Comparison of ENCODE assay signal across 7 mouse cellular contexts in the genomic region with DNA sequence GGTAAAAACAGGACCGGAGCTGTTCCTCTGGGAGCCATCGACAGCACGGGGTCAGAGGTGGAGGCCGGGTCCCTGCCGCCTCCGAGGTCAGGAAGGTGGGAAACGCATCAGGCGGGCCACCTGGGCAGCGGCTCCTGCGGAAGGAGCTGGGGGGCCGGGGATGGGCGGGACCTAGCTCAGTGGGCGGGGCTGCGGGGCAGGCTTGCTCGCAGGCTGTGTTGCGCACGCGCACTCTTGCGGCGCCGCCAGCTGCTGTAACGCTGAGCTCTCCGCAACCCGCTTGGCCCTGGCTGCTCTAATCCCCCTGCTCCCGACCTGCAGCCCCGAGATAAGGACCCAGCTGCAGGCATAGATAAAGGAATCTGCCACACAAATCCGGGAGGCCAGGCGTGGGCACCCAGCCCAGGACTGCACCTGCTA. TPM values are rescaled to one million over a fixed set of nuclear protein-coding genes. Genes with fewer than 3 reads are reported as not detected.
A peak's percentile ranks its signal among the peaks of the same experiment; 100 is the strongest.
DNase-seq lines count a peak whose midpoint lies in the region; ATAC-seq lines count a peak whose summit lies in the region.

No protein-coding gene starts in this region.

- intact Hi-C loops in gastrocnemius, postnatal 14 days (cut with DNase I; ENCODE audit: low total_unique reads): no loop called here
- intact Hi-C loops in left cerebral cortex, postnatal 36 days (cut with DNase I): loop anchor here (5.0 kb wide), 2 partner anchors 90 to 150 kb away; a partner anchor contains a TSS

- peaks cover 3% of the 10 kb centered on the region; the same call in 1 of the 2 replicates for H3K36me3 ChIP-seq in intestine, embryonic 14.5 days (ENCODE audit: control insufficient read depth, insufficient read depth, low read length)
- H3K36me3 ChIP-seq in midbrain, embryonic 10.5 days: peaks cover 7% of the 10 kb centered on the region

- H3K27me3 ChIP-seq in intestine, embryonic 14.5 days (replicated peaks; ENCODE audit: control insufficient read depth, insufficient read depth, low read length): peaks cover 4% of the 10 kb centered on the region; the same call in 1 of the 2 replicates
- peaks cover 46% of the 10 kb centered on the region for H3K27me3 ChIP-seq in midbrain, embryonic 10.5 days (ENCODE audit: low read depth, poor library complexity, severe bottlenecking)

- H3K9ac ChIP-seq in intestine, embryonic 14.5 days (ENCODE audit: low read length): peak overlapping the region; percentile 49

- H3K4me2 ChIP-seq in intestine, embryonic 14.5 days (ENCODE audit: low read length): peak overlapping the region; percentile 68

- no peaks in the 10 kb centered on the region for H3K9me3 ChIP-seq in intestine, embryonic 14.5 days (ENCODE audit: control insufficient read depth, low read length)
- no peaks in the 10 kb centered on the region for H3K9me3 ChIP-seq in midbrain, embryonic 10.5 days (replicated peaks)

- H3K4me3 ChIP-seq in intestine, embryonic 14.5 days (ENCODE audit: low read depth, low read length): peak overlapping the region; percentile 43
- peak overlapping the region; percentile 62 for H3K4me3 ChIP-seq in midbrain, embryonic 10.5 days

- WGBS in intestine, embryonic 14.5 days: under 1% methylated on average over 28 of the region's 28 CpGs
- WGBS in midbrain, embryonic 10.5 days: under 1% methylated on average over 28 of the region's 28 CpGs

- DNase-seq in adrenal gland, adult 2 months: peak; percentile 92
- DNase-seq in embryo, embryonic 10 days (ENCODE audit: low spot score): peak; percentile 95
- DNase-seq in gastrocnemius, postnatal 14 days: peak; percentile 90
- peak; percentile 94 for DNase-seq in intestine, embryonic 14.5 days (ENCODE audit: low spot score)
- DNase-seq in left cerebral cortex, postnatal 36 days (ENCODE audit: low spot score in 2 of 2): peak; percentile 85 to 88
- peak; percentile 91 for DNase-seq in midbrain, embryonic 10.5 days (ENCODE audit: low spot score)
- peak; percentile 89 for DNase-seq in skeletal muscle tissue, adult 2 months (ENCODE audit: low read depth, low spot score)

- peak overlapping the region; percentile 35 for H3K27ac ChIP-seq in intestine, embryonic 14.5 days (ENCODE audit: low read depth)
- peak overlapping the region; percentile 90 for H3K27ac ChIP-seq in midbrain, embryonic 10.5 days (replicated peaks)

- ATAC-seq in intestine, embryonic 14.5 days (replicated peaks; ENCODE audit: low FRiP score, low TSS enrichment, low read depth): peak; percentile 16

- H3K4me1 ChIP-seq in intestine, embryonic 14.5 days (replicated peaks; ENCODE audit: control insufficient read depth, insufficient read depth, low read length): peaks cover 26% of the 10 kb centered on the region
- H3K4me1 ChIP-seq in midbrain, embryonic 10.5 days: peaks cover 56% of the 10 kb centered on the region

RNA-seq across cellular contexts. Expression of a gene that starts 2.6 kb away (rescaled TPM):
- 10 to 100 TPM; 30.0 to 36.2 TPM for total RNA-seq in adrenal gland, adult 2 months (2021)
- polyA plus RNA-seq in adrenal gland, adult 2 months (2012; rRNA removed): 104 and 121 TPM in 2 replicates
- total RNA-seq in gastrocnemius, postnatal 14 days (2021): 10 to 100 TPM; 12.9 to 13.2 TPM
- 45.6 and 47.4 TPM in 2 replicates for polyA plus RNA-seq in intestine, embryonic 14.5 days (2014; fragmentation: Nextera tagmentation; extraction: Ambion mirVana)
- total RNA-seq in left cerebral cortex, postnatal 36 days (2021): 10 to 100 TPM; 57.6 to 75.6 TPM
- 44.7 and 45.6 TPM in 2 replicates for polyA plus RNA-seq in midbrain, embryonic 10.5 days (2016; fragmentation: Nextera tagmentation; extraction: Ambion mirVana)

RNA-seq across cellular contexts. Expression of a gene that starts 4.7 kb away (rescaled TPM):
- 1 to 10 TPM; 3.2 to 3.9 TPM for total RNA-seq in adrenal gland, adult 2 months (2021)
- polyA plus RNA-seq in adrenal gland, adult 2 months (2012; rRNA removed): 53.9 and 64.0 TPM in 2 replicates
- total RNA-seq in gastrocnemius, postnatal 14 days (2021): 1 to 10 TPM in 1 of 2 experiments, under 1 TPM in 1; 0.47 to 1.4 TPM
- polyA plus RNA-seq in intestine, embryonic 14.5 days (2014; fragmentation: Nextera tagmentation; extraction: Ambion mirVana): 13.5 and 15.6 TPM in 2 replicates
- 1 to 10 TPM; 5.9 to 7.3 TPM for total RNA-seq in left cerebral cortex, postnatal 36 days (2021)
- polyA plus RNA-seq in midbrain, embryonic 10.5 days (2016; fragmentation: Nextera tagmentation; extraction: Ambion mirVana): 4.1 and 5.6 TPM in 2 replicates

RNA-seq across cellular contexts. Expression of a gene that starts 8.0 kb away (rescaled TPM):
- under 1 TPM; 0.43 to 0.73 TPM for total RNA-seq in adrenal gland, adult 2 months (2021)
- 4.7 and 5.6 TPM in 2 replicates for polyA plus RNA-seq in adrenal gland, adult 2 months (2012; rRNA removed)
- total RNA-seq in gastrocnemius, postnatal 14 days (2021): under 1 TPM in 1 of 2 experiments, not detected in 1; 0.14 TPM
- 1.7 and 2.3 TPM in 2 replicates for polyA plus RNA-seq in intestine, embryonic 14.5 days (2014; fragmentation: Nextera tagmentation; extraction: Ambion mirVana)
- total RNA-seq in left cerebral cortex, postnatal 36 days (2021): 1 to 10 TPM; 1.2 to 1.3 TPM
- 1.5 and 2.2 TPM in 2 replicates for polyA plus RNA-seq in midbrain, embryonic 10.5 days (2016; fragmentation: Nextera tagmentation; extraction: Ambion mirVana)

RNA-seq across cellular contexts. Expression of a gene that starts 44.2 kb away (rescaled TPM):
- 10 to 100 TPM; 26.8 to 31.6 TPM for total RNA-seq in adrenal gland, adult 2 months (2021)
- 50.2 and 57.3 TPM in 2 replicates for polyA plus RNA-seq in adrenal gland, adult 2 months (2012; rRNA removed)
- total RNA-seq in gastrocnemius, postnatal 14 days (2021): 1 to 10 TPM; 5.4 to 5.8 TPM
- 21.2 and 21.3 TPM in 2 replicates for polyA plus RNA-seq in intestine, embryonic 14.5 days (2014; fragmentation: Nextera tagmentation; extraction: Ambion mirVana)
- total RNA-seq in left cerebral cortex, postnatal 36 days (2021): 10 to 100 TPM; 13.7 to 14.9 TPM
- polyA plus RNA-seq in midbrain, embryonic 10.5 days (2016; fragmentation: Nextera tagmentation; extraction: Ambion mirVana): 12.0 and 16.5 TPM in 2 replicates

RNA-seq across cellular contexts. Expression of a gene that starts 44.4 kb away (rescaled TPM):
- total RNA-seq in adrenal gland, adult 2 months (2021): 100 to 1,000 TPM; 263 to 339 TPM
- polyA plus RNA-seq in adrenal gland, adult 2 months (2012; rRNA removed): 862 and 877 TPM in 2 replicates
- total RNA-seq in gastrocnemius, postnatal 14 days (2021): 100 to 1,000 TPM; 433 to 458 TPM
- polyA plus RNA-seq in intestine, embryonic 14.5 days (2014; fragmentation: Nextera tagmentation; extraction: Ambion mirVana): 494 and 522 TPM in 2 replicates
- total RNA-seq in left cerebral cortex, postnatal 36 days (2021): 100 to 1,000 TPM; 190 to 237 TPM
- polyA plus RNA-seq in midbrain, embryonic 10.5 days (2016; fragmentation: Nextera tagmentation; extraction: Ambion mirVana): 385 and 393 TPM in 2 replicates

Comparison
In these comparisons a context has a peak if more than half of its experiments do, and no peak if none do; other contexts are left out.
1. Peak in every context shown above with its lines: DNase-seq, ATAC-seq, H3K4me3 ChIP-seq and H3K27ac ChIP-seq.